Mouse (Mus musculus) testis, postnatal 14 days (tissue): Measurements from ENCODE around the gene Cep112.

ENCODE experiments used
- DNase-seq: peaks from one replicate; pipeline ENCODE4 v3.0.0; 2021; ENCODE audit warnings: low spot score

Cep112 gene

DNA sequence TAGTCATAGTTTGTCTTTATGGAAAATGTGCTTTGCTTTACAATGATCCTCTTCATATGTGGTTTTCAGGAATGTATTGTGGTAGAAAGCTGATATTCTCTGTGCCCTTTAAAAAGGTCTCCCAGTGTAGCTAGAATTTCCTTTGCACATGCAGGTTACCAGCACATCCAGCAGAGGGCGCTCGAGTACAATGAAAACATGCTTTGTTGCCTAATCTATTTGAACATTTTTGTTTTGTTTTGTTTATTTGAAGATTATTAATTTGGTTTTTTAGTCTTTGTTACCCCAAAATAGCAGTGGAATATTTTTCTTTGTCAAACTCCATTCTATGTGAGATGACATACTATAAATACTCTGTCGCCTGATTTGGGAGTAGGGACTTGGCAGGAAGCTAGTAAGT is 24.8 kb downstream of the Cep112 start:
- DNase-seq: no peak

DNA sequence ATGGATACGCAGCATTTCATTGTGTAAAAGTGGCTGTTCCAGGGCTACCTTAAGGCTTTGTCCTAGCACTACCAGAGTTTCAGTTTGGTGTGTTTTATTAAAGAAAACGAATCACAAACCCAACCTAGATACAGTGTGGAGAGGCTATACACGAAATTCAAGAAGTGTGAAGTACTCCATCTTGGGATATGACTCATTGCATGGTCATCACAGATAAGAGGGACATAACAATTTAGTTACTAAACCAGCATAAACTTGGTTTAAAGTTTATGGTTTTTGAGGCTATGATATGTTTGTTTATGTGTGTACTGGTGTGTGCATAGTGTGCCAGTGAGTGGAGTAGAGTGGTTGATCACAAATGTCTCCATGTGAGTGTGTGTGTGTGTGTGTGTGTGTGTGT is 34.6 kb downstream of the Cep112 start:
- DNase-seq: no peak

DNA sequence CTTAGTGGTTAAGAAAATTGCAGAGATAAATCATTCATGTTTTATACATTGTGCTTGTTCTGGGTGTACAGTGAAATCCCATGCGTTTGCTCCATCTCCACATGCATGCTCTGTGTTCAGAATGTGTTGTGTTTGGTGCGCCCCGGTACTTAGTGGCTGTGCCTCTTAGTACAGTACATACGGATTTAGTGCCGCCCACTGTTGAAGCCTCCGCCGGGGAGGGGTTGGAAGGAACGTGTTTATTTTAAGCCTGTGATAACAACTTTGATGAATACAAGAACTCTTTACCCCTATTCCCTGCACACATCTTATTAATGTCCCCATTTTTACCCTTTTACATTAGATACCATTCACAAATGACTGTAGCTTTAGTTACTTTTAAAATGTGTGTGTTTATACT is 39.1 kb downstream of the Cep112 start:
- no peak for DNase-seq

DNA sequence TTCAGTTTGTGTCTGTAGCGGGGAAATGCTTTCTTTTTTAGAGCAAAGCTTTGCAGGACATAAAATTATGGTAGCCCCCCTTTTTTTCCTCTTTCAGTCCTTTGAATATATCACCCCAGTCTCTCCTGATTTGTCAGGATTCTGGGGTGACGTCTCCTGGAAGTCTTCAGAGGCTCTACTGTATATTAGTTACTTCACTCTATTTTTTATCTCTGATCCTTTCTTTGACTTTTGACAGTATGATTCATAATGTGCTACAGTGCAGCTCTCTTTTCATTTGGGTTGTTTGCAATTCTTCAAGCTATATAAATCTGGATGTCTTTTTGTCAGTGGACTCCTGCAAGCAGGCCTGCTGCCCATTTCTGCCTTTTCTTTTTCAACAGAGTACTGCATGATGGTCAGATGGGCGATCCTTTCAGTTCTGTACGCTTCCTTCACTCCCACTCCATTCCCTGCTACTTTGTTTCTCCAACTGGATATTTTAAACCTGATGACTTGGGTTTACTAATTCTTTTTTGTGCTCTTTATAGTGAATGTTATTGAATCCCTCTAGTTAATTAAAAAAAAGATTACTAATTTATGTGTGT is 39.8 kb downstream of the Cep112 start:
- no peak for DNase-seq

- no peak for DNase-seq
Measured at GRCm38 (mm10) chr11:108475738-108476137, 50.7 kb downstream of the Cep112 start.

GRCm38 (mm10) chr11:108476226-108476625 is 51.2 kb downstream of the Cep112 start:
- no peak for DNase-seq

DNA sequence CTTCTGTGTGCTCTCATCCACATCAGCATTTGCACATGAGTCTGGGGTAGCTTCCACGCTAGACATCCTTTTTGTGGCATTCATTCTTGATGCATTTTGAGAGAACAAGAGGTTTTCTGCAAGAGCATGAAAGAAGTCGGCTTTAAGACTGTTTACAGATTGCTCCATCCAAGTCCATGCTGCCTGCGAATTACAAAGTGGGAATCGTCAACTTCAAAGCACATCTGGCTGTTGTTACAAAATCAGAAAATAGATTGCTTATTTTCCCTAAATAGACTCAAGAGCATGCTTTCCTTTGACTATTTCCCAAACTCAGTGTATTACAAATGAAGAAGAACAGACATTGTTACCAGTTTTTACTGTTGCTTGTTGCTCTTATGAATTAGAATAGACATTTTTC is 59.0 kb downstream of the Cep112 start:
- no peak for DNase-seq

DNA sequence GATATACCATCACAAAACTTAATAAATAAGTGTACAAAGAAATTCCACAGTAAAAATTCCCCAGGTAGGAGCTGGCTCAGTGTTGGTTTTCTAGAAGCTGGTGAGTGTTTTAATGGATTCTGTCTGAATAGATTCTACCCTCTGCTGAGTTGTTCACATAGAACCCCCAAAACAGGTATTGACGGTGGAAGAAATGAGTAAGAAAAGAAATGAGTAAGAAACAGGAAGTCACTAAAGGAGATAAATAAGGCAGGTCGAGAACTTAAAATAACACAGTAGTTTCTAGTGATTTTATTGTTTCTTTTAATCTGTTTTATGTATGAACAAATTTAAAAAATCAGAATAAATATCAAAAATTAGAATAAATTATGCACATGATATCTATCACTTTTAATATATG is 63.3 kb downstream of the Cep112 start:
- DNase-seq: no peak

GRCm38 (mm10) chr11:108489863-108490262 is 64.9 kb downstream of the Cep112 start:
- DNase-seq: no peak

GRCm38 (mm10) chr11:108508190-108508589 is 83.2 kb downstream of the Cep112 start:
- DNase-seq: no peak

DNA sequence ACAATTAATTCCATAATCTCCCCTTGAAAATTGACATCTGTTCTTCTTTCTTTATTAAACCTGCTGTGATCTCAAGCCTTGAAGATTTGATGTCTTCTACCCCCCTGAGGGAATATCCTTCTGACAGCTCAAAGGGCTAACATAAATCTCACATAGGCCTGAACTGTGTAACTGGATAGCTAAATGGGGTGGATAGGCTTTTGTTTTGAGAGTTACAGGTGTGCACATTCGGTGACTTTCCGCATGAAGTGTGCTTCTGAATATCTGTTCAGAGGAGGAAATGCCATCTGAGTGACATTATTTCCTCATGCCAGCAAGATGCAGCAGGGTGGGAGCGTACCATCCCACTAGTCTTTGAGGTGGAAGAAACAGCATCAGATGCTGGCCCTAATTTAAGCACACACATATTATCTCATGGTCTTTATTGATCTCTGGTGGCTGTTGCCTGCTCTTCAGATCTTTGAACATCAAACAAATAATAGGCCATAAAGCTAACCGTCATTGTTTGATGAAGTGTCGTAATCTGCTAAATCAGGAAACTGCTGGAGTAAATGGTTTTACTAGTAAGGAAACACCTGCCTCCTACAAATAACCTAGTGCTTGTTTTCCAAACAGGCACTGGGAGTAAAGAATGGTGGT is 102.9 kb downstream of the Cep112 start:
- DNase-seq: no peak

- no peak for DNase-seq
Measured at GRCm38 (mm10) chr11:108532901-108533300, 107.9 kb downstream of the Cep112 start.

DNA sequence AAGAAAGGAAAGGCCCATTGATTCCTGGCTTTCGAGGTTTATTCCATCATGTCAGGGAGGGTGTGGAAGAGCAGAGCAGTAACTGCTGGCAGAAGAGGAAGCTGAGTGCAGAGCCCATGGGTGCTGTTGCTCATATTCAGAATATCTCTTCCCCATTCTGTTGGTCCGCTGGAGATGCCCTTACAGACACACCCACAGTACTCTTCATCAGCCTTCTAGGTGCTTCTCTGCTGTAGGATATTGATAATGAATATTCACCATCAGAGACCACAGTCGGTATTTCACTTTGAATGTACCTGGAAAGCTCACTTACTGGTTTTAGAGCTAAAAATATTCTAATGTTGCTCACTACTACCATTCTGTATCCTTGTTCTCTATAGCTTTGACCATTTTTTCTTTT is 109.0 kb downstream of the Cep112 start:
- DNase-seq: no peak

- DNase-seq: no peak
Measured at GRCm38 (mm10) chr11:108552997-108553622, 128.1 kb downstream of the Cep112 start.

- DNase-seq: no peak
Measured at GRCm38 (mm10) chr11:108553881-108554280, 128.9 kb downstream of the Cep112 start.

DNA sequence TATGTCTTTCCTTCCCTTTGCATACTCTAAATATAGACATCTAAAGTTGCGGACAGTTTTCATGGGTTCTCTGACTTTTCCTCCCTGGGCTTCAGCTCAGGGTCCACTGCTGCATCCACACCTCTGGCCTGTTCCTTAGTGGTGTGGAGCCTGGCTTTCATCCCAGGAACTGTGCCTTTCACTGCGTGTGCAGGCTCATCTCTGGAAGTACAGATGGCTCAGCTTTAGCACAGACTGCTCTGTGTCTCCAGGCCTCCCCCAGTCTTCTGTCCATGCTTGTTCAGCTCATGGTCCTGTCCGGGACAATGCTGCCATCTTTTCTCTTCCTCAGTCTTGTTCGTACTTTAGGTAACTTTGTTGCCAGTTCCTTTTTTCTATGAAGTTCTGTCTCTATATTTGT is 133.6 kb downstream of the Cep112 start:
- DNase-seq: no peak

GRCm38 (mm10) chr11:108559506-108559905 is 134.5 kb downstream of the Cep112 start:
- DNase-seq: no peak

- DNase-seq: no peak
Measured at GRCm38 (mm10) chr11:108562076-108562475, 137.1 kb downstream of the Cep112 start.

DNA sequence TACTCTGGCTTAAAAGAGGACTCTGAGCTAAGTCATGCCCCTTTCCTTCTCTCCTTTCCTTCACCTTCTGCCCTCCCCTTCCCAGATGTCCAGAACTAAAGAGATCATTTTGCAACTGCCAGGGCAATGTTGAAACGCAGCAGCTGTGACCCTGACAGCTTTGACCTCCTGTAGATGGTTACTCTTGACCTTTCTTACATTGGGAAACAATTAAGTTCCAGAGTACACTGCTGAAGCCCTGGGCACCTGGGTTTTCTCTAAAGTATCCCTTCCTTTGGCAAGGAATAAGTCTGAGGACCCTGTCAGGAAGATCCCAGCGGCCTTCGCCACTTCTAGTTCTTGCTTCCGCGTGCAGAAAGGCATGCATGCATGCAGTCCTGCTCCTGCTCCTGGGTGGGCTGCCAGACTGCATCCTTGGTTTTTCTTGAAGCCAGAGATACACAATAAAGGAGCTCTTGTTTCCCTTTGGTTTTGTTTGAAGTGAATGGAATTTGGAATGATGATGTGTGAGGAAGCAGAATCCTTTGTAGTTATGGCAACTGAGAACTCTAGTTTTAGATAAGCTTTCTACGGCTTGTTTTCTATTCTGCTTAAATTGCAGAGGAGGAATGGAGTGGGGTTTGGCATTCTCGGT is 161.7 kb downstream of the Cep112 start:
- DNase-seq: no peak

DNA sequence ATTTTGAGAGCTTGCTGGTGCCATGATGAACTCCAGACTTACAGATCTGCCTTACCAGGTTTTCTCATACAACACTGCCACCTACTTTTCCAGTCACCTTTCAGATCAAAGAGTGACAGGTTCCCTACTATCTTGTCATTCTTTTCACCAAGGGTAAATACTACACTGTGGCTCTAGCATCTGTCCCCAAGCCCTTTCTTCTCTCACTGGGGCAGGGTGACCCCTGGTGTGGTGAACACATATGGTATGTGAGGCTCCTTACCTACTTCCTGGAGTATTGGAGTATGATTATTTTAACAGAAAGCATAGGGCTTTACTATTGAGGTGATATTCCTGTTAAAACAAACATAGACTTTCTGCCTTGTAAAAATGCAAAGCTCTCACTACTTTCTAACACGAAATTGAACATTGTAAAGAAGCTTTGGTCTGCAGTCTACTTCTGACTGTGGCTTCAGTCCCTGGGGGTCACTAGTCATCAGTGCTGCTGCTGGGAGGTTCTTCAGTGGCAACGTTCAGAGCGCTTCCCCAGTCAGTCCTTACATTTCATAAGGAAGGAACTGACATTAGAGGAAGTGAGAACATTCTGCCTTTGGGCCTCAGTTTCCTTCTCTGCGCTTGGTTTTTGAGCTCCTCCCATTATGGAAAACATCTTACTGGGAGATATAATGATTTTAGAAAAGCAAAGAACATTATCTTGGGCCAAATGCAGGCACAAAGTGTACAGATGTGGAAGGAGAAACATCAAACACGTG is 168.4 kb downstream of the Cep112 start:
- DNase-seq: no peak

DNA sequence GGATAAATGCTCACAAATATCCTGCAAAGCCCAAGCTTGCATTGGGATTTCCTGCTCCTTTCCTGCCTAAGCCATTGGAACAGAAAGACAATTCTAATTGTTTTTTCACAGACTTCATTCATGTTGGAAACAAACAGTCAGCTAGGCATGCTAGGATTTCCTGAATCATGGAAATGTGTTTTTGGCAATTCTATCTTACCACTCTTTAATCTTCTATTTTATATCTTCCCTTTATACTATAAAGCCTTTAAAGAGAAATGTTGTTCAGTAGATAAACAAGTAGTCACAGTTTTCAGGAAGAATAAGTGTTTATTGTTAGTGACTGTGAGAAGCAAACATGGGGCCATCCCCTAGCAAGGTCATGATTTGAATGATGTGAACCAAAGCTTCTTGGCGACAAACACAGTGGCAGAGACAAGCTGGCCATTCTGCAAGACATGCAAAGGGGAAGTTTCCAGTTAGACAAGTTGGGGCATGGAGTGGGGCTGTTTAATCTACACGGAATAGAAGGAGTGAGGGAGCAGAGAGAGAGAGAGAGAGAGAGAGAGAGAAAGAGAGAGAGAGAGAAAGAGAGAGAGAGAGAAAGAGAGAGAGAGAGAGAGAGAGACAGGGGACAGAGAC is 169.1 kb downstream of the Cep112 start:
- DNase-seq: no peak

- DNase-seq: no peak
Measured at GRCm38 (mm10) chr11:108605301-108605700, 180.3 kb downstream of the Cep112 start.
